Mouse (Mus musculus): ENCODE results near the gene Slc6a1.

DNA sequence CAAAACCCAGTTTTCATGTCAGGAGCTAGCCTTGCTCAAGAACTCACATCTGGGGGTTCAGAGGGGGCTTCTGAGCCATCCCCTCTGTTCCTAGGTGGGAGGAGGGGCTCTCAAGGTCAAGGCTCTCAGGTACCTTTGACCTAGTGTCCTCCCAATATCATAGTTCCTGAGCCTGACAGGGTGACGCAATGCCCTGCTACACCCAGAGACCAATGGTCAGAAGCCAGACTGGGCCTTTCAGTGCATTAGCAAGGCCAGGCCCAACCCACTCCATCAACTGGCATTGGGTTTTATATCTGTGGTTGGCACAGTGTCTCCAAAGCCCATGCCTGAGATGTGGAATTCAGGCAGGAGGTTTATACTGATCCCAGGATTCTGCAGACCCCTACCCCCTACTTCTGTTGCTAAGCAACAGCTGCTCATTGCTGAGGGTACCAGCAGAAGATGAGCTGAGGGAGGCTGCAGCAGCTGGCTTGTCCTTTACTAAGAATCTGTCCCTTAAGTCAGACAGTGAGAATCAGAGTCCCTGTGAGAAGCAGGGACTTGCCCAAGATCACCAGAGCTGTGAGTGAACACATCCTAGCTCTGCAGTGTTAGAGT is 24.6 kb upstream of the Slc6a1 start:
- TF ChIP-seq CTCF (IDR thresholded peaks at IDR 0.05; ENCODE audit: control insufficient read depth, insufficient read depth, insufficient replicate concordance, low read depth, low read length) (no peak), POLR2A (IDR thresholded peaks at IDR 0.05; ENCODE audit: control insufficient read depth, low read depth, low read length) (no peak)
